Mouse (Mus musculus): ENCODE results near the gene Nkx6-1. TPM values are rescaled to one million over a fixed set of nuclear protein-coding genes. Genes with fewer than 3 reads are reported as not detected.

Nkx6-1 gene
- polyA plus RNA-seq, 1 experiment from 2014 or later: not detected

DNA sequence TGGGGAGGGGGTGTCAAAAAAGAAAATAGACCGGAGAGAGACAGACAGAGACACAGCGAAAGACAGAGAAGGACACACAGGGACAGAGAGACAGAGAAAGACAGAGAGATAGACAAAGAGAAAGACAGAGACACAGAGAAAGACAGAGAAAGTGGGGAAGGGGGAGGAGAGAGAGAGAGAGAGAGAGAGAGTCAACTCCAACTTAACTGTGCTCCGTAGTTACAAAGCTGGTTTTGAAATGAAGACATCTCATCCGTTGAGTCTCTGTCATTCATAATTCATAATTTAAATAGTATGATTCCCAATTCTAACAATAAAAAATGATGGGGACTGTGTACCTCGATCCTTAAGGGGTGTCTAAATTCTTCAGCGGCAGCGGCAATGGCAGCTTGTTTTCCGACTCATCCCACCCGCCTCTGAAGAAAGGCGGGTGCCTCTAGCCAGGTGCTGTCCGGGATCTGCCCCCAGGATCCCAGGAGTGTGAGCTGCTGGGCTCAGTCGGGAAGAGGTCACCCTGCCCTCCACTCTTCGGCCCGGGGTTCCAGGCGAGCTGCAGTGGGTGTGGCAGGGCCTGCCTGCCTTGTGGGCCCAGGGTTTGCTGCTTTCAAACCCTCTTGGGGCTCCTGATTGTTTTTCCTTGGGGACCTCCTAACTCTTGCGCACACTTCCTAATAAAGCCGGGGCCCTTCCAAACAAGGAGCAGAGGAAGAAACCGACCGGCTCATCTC lies 2.6 kb upstream of the Nkx6-1 start:
- peaks cover 80% of the 10 kb centered on the region for H3K27me3 ChIP-seq

DNA sequence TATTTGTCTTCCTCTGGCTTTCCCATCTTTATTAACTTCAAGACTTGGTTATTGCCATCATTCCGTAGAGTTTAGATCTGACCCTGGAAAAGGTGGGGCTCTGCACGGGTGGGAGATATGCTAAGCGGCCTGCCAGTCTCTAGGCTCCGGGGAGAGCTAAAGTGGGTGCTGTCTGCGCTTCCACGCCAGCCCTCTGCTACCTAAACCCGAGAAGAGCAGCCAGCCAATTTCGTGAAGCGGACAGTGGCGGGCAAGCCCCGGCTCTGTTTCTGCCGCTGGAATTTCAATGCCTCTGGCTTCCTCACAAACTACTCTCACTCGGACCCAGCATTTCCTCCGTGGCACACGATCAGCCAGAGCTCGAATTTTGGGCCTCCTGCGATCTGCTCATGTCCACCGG lies 1.9 kb upstream of the Nkx6-1 start:
- H3K4me3 ChIP-seq (replicated peaks): no peak overlapping the region

More for the DNA sequence above, 2.6 kb upstream of the Nkx6-1 start:
- H3K9ac ChIP-seq (replicated peaks): no peak overlapping the region
- under 1% methylated on average over 19 of the region's 19 CpGs for WGBS
- H3K4me1 ChIP-seq (replicated peaks): peaks cover 23% of the 10 kb centered on the region
- H3K4me3 ChIP-seq (replicated peaks): no peak overlapping the region
- no peaks in the 10 kb centered on the region for H3K36me3 ChIP-seq
- no peak for ATAC-seq (ENCODE audit: insufficient number of reproducible peaks, insufficient read depth, low FRiP score, low TSS enrichment, low read depth)
- no peaks in the 10 kb centered on the region for H3K9me3 ChIP-seq
- no peak overlapping the region for H3K27ac ChIP-seq
- no peak overlapping the region for H3K4me2 ChIP-seq

DNA sequence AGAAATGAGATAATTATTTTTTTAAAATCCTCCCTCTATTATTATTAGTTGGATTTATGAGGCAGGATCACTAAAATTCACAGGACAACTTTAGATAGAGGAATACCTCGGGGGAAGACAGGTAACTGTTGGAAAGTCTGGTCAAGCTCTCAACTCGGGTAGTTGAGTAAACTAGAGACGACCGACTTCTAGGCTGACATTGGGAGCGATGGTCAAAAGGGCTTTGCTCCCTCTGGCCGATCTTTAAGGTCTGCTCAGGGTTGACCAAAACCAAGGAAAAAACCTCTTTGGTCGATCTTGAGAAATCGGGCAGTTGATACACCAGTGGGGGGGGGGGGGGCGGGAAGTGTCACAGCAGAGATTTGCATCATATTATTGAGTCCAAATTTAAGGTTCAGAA lies 1.3 kb upstream of the Nkx6-1 start:
- peaks cover 91% of the 10 kb centered on the region for H3K27me3 ChIP-seq
- ATAC-seq (ENCODE audit: insufficient number of reproducible peaks, insufficient read depth, low FRiP score, low TSS enrichment, low read depth): no peak
- WGBS: under 1% methylated on average over 9 of the region's 9 CpGs
- H3K27ac ChIP-seq: no peak overlapping the region
- H3K4me2 ChIP-seq: no peak overlapping the region
- H3K9me3 ChIP-seq: no peaks in the 10 kb centered on the region
- H3K9ac ChIP-seq (replicated peaks): no peak overlapping the region
- no peaks in the 10 kb centered on the region for H3K36me3 ChIP-seq
- peaks cover 23% of the 10 kb centered on the region for H3K4me1 ChIP-seq (replicated peaks)
- H3K4me3 ChIP-seq (replicated peaks): no peak overlapping the region

More for the DNA sequence above, 1.9 kb upstream of the Nkx6-1 start:
- H3K27me3 ChIP-seq: peaks cover 87% of the 10 kb centered on the region
- WGBS: 2% methylated on average over 18 of the region's 18 CpGs
- ATAC-seq (ENCODE audit: insufficient number of reproducible peaks, insufficient read depth, low FRiP score, low TSS enrichment, low read depth): no peak
- H3K27ac ChIP-seq: no peak overlapping the region
- no peaks in the 10 kb centered on the region for H3K9me3 ChIP-seq
- no peak overlapping the region for H3K4me2 ChIP-seq
- H3K4me1 ChIP-seq (replicated peaks): peaks cover 23% of the 10 kb centered on the region
- no peaks in the 10 kb centered on the region for H3K36me3 ChIP-seq
- H3K9ac ChIP-seq (replicated peaks): no peak overlapping the region

DNA sequence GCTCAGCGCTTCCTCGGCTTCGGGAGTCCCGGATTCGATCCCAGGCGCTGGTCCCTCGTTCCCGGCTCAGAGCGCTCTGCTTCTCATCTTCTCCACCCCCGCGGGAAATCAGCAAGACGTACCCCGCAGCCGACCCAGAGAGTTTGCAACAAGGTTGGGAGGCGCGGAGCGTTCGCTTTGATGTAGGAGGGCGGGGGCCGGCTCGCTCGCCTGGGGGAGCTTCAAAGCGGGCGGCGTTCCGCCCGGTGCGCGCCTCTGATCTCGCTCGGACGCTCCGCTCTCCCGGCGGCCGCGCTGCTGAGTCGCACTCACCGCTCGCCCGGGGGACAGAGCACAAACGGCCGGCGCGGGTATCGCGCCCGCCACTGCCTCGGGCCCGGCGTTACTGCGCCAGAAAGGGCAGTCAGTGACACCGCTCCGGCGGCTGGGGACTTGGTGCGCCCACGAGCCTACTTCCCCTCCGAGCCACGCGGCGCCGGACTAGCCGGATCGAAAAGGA lies 324 bp downstream of the Nkx6-1 start:
- H3K4me1 ChIP-seq (replicated peaks): peaks cover 25% of the 10 kb centered on the region
- H3K27ac ChIP-seq: no peak overlapping the region
- no peaks in the 10 kb centered on the region for H3K36me3 ChIP-seq
- H3K9ac ChIP-seq (replicated peaks): no peak overlapping the region
- ATAC-seq (ENCODE audit: insufficient number of reproducible peaks, insufficient read depth, low FRiP score, low TSS enrichment, low read depth): no peak
- H3K27me3 ChIP-seq: peaks cover 94% of the 10 kb centered on the region
- WGBS: under 1% methylated on average over 64 of the region's 64 CpGs
- H3K4me2 ChIP-seq: peak overlapping the region; percentile 73
- no peaks in the 10 kb centered on the region for H3K9me3 ChIP-seq
- H3K4me3 ChIP-seq (replicated peaks): peak overlapping the region; percentile 45

DNA sequence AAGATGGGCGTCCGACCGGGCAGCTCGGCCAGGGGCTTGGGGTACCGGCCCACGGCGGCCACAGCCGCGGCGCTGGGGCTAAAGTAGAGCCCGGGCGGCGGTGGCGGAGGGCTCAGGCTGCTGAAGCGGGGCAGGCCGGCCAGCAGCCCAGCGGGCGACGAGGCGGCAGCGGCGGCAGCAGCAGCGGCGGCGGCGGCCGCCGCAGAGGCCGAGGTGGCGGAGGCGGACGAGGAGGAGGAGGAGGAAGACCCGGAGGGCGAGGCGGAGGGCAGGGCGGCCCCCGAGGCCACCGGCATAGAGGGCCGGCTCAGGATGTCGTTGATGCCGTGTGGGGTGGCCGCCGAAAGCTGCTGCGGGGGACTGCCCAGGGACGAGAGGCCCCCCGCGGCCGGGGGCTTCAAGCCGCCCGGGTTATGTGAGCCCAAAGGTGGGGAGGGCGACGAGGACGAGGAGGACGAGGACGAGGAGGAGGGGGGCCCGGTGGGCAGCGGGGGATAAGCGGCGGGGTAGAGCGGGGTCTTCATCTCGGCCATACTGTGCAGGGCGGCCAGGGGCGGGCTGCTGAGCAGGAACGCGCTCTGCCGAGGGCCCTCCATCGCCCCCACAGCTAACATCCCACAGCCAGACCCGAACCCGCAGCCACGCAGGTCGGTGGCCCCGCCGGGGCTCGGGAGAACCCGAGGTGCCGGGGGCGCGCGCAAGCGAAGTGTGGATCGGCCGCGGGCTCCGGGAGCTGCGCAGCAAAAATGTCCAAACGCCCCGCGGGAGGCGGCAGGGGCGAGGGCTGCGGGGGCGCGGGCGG lies 974 bp downstream of the Nkx6-1 start:
- peak overlapping the region; percentile 73 for H3K4me2 ChIP-seq
- peak overlapping the region; percentile 45 for H3K4me3 ChIP-seq (replicated peaks)
- no peak for ATAC-seq (ENCODE audit: insufficient number of reproducible peaks, insufficient read depth, low FRiP score, low TSS enrichment, low read depth)
- no peaks in the 10 kb centered on the region for H3K9me3 ChIP-seq
- H3K27ac ChIP-seq: no peak overlapping the region
- H3K27me3 ChIP-seq: peaks cover 94% of the 10 kb centered on the region
- H3K9ac ChIP-seq (replicated peaks): peak overlapping the region; percentile 52
- WGBS: under 1% methylated on average over 75 of the region's 94 CpGs
- peaks cover 30% of the 10 kb centered on the region for H3K4me1 ChIP-seq (replicated peaks)
- H3K36me3 ChIP-seq: no peaks in the 10 kb centered on the region

DNA sequence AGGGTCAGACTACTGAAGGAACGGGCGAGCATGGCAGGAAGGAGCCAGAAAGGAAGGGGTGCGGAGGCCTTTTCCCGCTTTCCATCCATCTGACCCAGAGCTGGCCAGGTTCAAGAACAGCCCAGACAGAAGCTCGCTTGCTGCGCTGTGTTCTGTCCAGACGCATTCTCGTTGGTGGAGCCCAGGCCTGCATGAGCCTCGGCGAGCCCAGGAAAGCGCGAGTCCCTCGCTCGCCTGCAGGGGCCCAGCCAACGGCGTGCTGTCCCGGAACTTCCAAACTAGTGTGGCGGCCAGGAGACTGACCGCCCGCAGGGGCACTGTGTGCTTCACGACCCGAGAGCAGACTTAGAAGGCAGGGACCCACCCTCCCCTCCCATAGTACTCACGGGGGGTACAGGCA lies 1.6 kb downstream of the Nkx6-1 start:
- peak; percentile 72 for ATAC-seq (ENCODE audit: insufficient number of reproducible peaks, insufficient read depth, low FRiP score, low TSS enrichment, low read depth)
- peaks cover 93% of the 10 kb centered on the region for H3K27me3 ChIP-seq
- H3K27ac ChIP-seq: no peak overlapping the region
- peak overlapping the region; percentile 73 for H3K4me2 ChIP-seq
- H3K4me1 ChIP-seq (replicated peaks): peaks cover 32% of the 10 kb centered on the region
- WGBS: under 1% methylated on average over 23 of the region's 23 CpGs
- H3K36me3 ChIP-seq: no peaks in the 10 kb centered on the region
- H3K4me3 ChIP-seq (replicated peaks): peak overlapping the region; percentile 45
- H3K9ac ChIP-seq (replicated peaks): peak overlapping the region; percentile 52
- H3K9me3 ChIP-seq: no peaks in the 10 kb centered on the region

DNA sequence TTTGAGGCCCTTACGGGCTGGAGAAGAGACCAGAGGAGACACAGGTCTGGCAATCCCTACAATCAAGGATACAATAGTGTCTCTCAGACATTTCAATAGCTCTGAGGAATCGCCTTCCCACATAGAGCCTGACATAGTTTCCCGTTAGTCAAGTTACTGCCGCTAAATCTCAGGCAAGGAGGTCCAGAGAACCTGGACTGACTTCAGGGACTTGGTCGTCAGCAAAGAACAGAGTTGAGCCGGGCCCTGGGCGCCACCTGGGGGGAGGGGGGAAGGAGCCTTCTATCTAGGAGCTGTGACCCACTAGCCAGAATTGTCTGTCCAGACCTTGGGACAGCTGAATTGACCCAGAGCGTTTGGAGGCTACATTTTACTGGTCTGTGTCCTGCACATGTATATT lies 2.3 kb downstream of the Nkx6-1 start:
- Histone ChIP-seq H3K9me3 (no peaks in the 10 kb centered on the region), H3K36me3 (no peaks in the 10 kb centered on the region), H3K4me3 (replicated peaks) (no peak overlapping the region), H3K27me3 (peaks cover 90% of the 10 kb centered on the region), H3K27ac (no peak overlapping the region), H3K4me2 (no peak overlapping the region), H3K9ac (replicated peaks) (no peak overlapping the region), H3K4me1 (replicated peaks) (peaks cover 32% of the 10 kb centered on the region)
- WGBS: 2% methylated on average over 8 of the region's 8 CpGs
- no peak for ATAC-seq (ENCODE audit: insufficient number of reproducible peaks, insufficient read depth, low FRiP score, low TSS enrichment, low read depth)

DNA sequence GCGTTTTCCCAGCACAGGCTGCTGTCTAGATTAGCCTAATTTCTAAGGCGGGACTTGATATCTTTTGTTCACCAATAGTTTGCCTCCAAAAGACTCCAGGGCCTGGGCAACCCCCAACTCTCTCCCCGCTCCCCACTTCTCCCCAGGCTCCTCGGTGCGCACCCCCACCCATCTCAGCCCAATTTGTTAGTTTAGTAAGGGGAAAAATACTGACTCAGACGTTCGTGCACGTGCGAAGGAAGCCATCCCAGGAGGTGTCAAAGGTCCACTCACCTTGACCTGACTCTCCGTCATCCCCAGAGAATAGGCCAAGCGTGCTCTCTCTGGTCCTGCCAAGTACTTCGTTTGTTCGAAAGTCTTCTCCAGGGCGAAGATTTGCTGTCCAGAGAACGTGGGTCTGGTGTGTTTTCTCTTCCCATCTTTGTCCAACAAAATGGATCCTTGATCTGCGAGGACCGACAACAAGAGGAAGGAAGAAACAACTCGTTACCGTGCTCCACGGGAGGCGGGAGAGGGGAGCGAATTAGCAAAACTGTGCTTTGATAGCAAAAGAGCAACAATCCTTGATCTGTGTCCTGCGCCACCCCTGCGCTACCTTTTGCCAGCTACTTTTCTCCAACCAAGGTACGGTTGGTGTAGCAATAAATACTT lies 3.1 kb downstream of the Nkx6-1 start:
- Histone ChIP-seq H3K36me3 (no peaks in the 10 kb centered on the region), H3K4me1 (replicated peaks) (peaks cover 32% of the 10 kb centered on the region), H3K27me3 (peaks cover 90% of the 10 kb centered on the region), H3K9me3 (no peaks in the 10 kb centered on the region), H3K9ac (replicated peaks) (no peak overlapping the region), H3K4me3 (replicated peaks) (no peak overlapping the region), H3K4me2 (no peak overlapping the region), H3K27ac (no peak overlapping the region)
- 2% methylated on average over 25 of the region's 25 CpGs for WGBS
- ATAC-seq (ENCODE audit: insufficient number of reproducible peaks, insufficient read depth, low FRiP score, low TSS enrichment, low read depth): no peak

DNA sequence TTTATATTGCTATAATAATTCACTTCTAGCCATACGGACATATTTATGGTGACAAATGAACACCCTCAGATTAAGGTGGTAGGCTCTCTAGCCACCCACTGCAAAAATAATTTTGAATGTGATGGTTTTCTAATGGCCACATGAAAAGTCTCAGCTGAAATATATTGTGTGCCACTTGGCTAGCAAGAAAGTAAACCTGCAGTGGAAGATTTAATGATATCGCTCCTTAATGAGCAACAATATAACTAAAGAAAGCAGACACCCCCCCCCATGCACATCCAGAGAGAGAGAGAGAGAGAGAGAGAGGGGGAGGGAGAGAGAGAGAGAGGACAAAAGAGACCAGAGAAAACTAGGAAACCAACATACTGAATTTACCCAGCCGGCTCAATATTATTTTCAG lies 4.1 kb downstream of the Nkx6-1 start:
- peaks cover 90% of the 10 kb centered on the region for H3K27me3 ChIP-seq
- no peak overlapping the region for H3K9ac ChIP-seq (replicated peaks)
- peaks cover 32% of the 10 kb centered on the region for H3K4me1 ChIP-seq (replicated peaks)
- no peak overlapping the region for H3K27ac ChIP-seq
- ATAC-seq (ENCODE audit: insufficient number of reproducible peaks, insufficient read depth, low FRiP score, low TSS enrichment, low read depth): no peak
- H3K4me2 ChIP-seq: no peak overlapping the region
- no peaks in the 10 kb centered on the region for H3K36me3 ChIP-seq
- 3% methylated on average over 3 of the region's 3 CpGs for WGBS
- H3K4me3 ChIP-seq (replicated peaks): no peak overlapping the region
- H3K9me3 ChIP-seq: no peaks in the 10 kb centered on the region

DNA sequence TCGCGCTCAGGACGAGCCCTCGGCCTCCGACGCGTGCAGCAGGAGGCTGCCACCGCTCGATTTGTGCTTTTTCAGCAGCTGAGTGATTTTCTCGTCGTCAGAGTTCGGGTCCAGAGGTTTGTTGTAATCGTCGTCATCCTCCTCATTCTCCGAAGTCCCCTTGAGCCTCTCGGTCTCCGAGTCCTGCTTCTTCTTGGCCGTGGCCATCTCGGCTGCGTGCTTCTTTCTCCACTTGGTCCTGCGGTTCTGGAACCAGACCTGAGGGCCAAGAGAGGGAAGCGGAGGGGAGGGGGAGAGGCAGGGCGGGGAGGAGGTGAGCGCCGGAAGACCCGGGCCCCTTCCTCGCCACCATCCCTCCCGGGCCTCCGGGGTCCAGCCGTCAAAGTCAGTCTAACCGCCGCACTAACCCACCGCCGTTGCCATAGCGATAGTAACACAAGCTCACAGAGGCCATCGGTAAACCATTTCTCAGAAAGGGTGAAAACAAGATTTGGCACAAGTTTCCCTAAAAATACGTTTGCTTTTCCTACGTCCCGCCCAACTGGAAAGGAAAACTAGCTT lies 5.3 kb downstream of the Nkx6-1 start:
- no peak overlapping the region for H3K27ac ChIP-seq
- H3K4me3 ChIP-seq (replicated peaks): peak overlapping the region; percentile 30
- H3K27me3 ChIP-seq: peaks cover 90% of the 10 kb centered on the region
- H3K4me1 ChIP-seq (replicated peaks): peaks cover 24% of the 10 kb centered on the region
- H3K9me3 ChIP-seq: no peaks in the 10 kb centered on the region
- no peaks in the 10 kb centered on the region for H3K36me3 ChIP-seq
- H3K4me2 ChIP-seq: peak overlapping the region; percentile 45
- no peak overlapping the region for H3K9ac ChIP-seq (replicated peaks)
- under 1% methylated on average over 39 of the region's 39 CpGs for WGBS
- ATAC-seq (ENCODE audit: insufficient number of reproducible peaks, insufficient read depth, low FRiP score, low TSS enrichment, low read depth): no peak

DNA sequence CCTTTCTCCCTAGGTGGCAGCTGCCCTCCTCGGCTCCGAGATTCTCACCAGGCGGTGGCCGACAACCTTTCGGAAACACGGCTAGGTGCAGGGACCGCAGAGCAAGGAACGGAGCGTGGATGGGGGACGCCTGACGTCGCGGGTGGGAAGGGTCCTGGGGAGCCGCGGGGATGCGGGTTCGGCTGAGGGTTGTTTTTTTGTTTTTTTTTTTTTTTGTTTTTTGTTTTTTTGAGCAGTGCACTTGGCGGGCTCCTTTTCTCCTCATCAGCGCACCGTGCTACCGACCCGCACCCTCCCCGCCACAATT lies 5.9 kb downstream of the Nkx6-1 start:
- no peaks in the 10 kb centered on the region for H3K9me3 ChIP-seq
- H3K27ac ChIP-seq: no peak overlapping the region
- no peak for ATAC-seq (ENCODE audit: insufficient number of reproducible peaks, insufficient read depth, low FRiP score, low TSS enrichment, low read depth)
- H3K27me3 ChIP-seq: peaks cover 90% of the 10 kb centered on the region
- H3K4me3 ChIP-seq (replicated peaks): peak overlapping the region; percentile 30; the same call in 1 of the 2 replicates
- H3K9ac ChIP-seq (replicated peaks): no peak overlapping the region
- 1% methylated on average over 23 of the region's 23 CpGs for WGBS
- H3K4me2 ChIP-seq: peak overlapping the region; percentile 45
- peaks cover 19% of the 10 kb centered on the region for H3K4me1 ChIP-seq (replicated peaks)
- no peaks in the 10 kb centered on the region for H3K36me3 ChIP-seq

Measured in limb, embryonic 12.5 days (tissue).